Mouse (Mus musculus): ENCODE results near the gene Lcat. TPM values are rescaled to one million over a fixed set of nuclear protein-coding genes. Genes with fewer than 3 reads are reported as not detected.

Lcat gene
- polyA plus RNA-seq, 1 experiment from 2014 or later: 0.74 TPM

GRCm38 (mm10) chr8:105965905-105966341 lies 22.7 kb upstream of the Lcat start, which contains the start of gene Slc12a4:
TSS of gene Slc12a4 (minus strand) at chr8:105966097.
- DNase-seq (ENCODE audit: low spot score) (peak; percentile 90), ATAC-seq (peak; percentile 95)
- H3K9me3 ChIP-seq (ENCODE audit: low read length): no peaks in the 10 kb centered on the region
- H3K27ac ChIP-seq (ENCODE audit: low read length): peak within 1 kb of the TSS; percentile 92
- H3K9ac ChIP-seq (replicated peaks; ENCODE audit: low read depth): peak within 1 kb of the TSS; percentile 78
- peak within 1 kb of the TSS; percentile 86 for H3K4me3 ChIP-seq (ENCODE audit: low read depth, low read length)
- peaks cover 5% of the 10 kb centered on the region; the same call in 1 of the 2 replicates for H3K4me1 ChIP-seq (ENCODE audit: insufficient read depth, low read depth, low read length)
- H3K4me2 ChIP-seq (replicated peaks; ENCODE audit: low read depth, low read length): peak within 1 kb of the TSS; percentile 87
- no peaks in the 10 kb centered on the region for H3K27me3 ChIP-seq (replicated peaks; ENCODE audit: insufficient read depth, low read length)
- H3K36me3 ChIP-seq (ENCODE audit: insufficient read depth, low read length): no peaks in the 10 kb centered on the region
- TF ChIP-seq CTCF (IDR thresholded peaks at IDR 0.05): no peak
- TF ChIP-seq EP300 (IDR thresholded peaks at IDR 0.05): no peak
- under 1% methylated on average over 31 of the region's 47 CpGs for WGBS

- WGBS: 2% methylated on average over 35 of the region's 40 CpGs
- Histone ChIP-seq H3K27ac (ENCODE audit: low read length) (peak overlapping the region; percentile 92), H3K9ac (replicated peaks; ENCODE audit: low read depth) (peak overlapping the region; percentile 78), H3K4me1 (ENCODE audit: insufficient read depth, low read depth, low read length) (peaks cover 5% of the 10 kb centered on the region; the same call in 1 of the 2 replicates), H3K36me3 (ENCODE audit: insufficient read depth, low read length) (no peaks in the 10 kb centered on the region), H3K4me2 (replicated peaks; ENCODE audit: low read depth, low read length) (peak overlapping the region; percentile 87), H3K27me3 (replicated peaks; ENCODE audit: insufficient read depth, low read length) (no peaks in the 10 kb centered on the region), H3K4me3 (ENCODE audit: low read depth, low read length) (peak overlapping the region; percentile 86), H3K9me3 (ENCODE audit: low read length) (no peaks in the 10 kb centered on the region)
- TF ChIP-seq EP300 (IDR thresholded peaks at IDR 0.05): no peak
- TF ChIP-seq CTCF (IDR thresholded peaks at IDR 0.05): no peak
- DNase-seq (ENCODE audit: low spot score): peak; percentile 67
- ATAC-seq: peak; percentile 75
Measured at GRCm38 (mm10) chr8:105965266-105965904, 22.2 kb upstream of the Lcat start.

GRCm38 (mm10) chr8:105964506-105965265 lies 21.5 kb upstream of the Lcat start:
- Histone ChIP-seq H3K27ac (ENCODE audit: low read length) (peak overlapping the region; percentile 92; the same call in 1 of the 2 replicates), H3K4me1 (ENCODE audit: insufficient read depth, low read depth, low read length) (peaks cover 5% of the 10 kb centered on the region; the same call in 1 of the 2 replicates), H3K4me2 (replicated peaks; ENCODE audit: low read depth, low read length) (peak overlapping the region; percentile 87), H3K9ac (replicated peaks; ENCODE audit: low read depth) (peak overlapping the region; percentile 78), H3K36me3 (ENCODE audit: insufficient read depth, low read length) (no peaks in the 10 kb centered on the region), H3K4me3 (ENCODE audit: low read depth, low read length) (peak overlapping the region; percentile 86), H3K27me3 (replicated peaks; ENCODE audit: insufficient read depth, low read length) (no peaks in the 10 kb centered on the region), H3K9me3 (ENCODE audit: low read length) (no peaks in the 10 kb centered on the region)
- no peak for ATAC-seq
- no peak for TF ChIP-seq EP300 (IDR thresholded peaks at IDR 0.05)
- DNase-seq (ENCODE audit: low spot score): no peak
- WGBS: 44% methylated on average over 12 of the region's 12 CpGs

- 85% methylated on average over 10 of the region's 10 CpGs for WGBS
- ATAC-seq (no peak), DNase-seq (ENCODE audit: low spot score) (no peak)
- Histone ChIP-seq H3K4me3 (ENCODE audit: low read depth, low read length) (no peak overlapping the region), H3K9ac (replicated peaks; ENCODE audit: low read depth) (no peak overlapping the region), H3K27me3 (replicated peaks; ENCODE audit: insufficient read depth, low read length) (no peaks in the 10 kb centered on the region), H3K9me3 (ENCODE audit: low read length) (no peaks in the 10 kb centered on the region), H3K4me2 (replicated peaks; ENCODE audit: low read depth, low read length) (no peak overlapping the region), H3K27ac (ENCODE audit: low read length) (no peak overlapping the region), H3K36me3 (ENCODE audit: insufficient read depth, low read length) (no peaks in the 10 kb centered on the region), H3K4me1 (ENCODE audit: insufficient read depth, low read depth, low read length) (peaks cover 5% of the 10 kb centered on the region; the same call in 1 of the 2 replicates)
- TF ChIP-seq CTCF (IDR thresholded peaks at IDR 0.05) (no peak), EP300 (IDR thresholded peaks at IDR 0.05) (no peak)
Measured at GRCm38 (mm10) chr8:105961536-105961935, 18.4 kb upstream of the Lcat start.

DNA sequence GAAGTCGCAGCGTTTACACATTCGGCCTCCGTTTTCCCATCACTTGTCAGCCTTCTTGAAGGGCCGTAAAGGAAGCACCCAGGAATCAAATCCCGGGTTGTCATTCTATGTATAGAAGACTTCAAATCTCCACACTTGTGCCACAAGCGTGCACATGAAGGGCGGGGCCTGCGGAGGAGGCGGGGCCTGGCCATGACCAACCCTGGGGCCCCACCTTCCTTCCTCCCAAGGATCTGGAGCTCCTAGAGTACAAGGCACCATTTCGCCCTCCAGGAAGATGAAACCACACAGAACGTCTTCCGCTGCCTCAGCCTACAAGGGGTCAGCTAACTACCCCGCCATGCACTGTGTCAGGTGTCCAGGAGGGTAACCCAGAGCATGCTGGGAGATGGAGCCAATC lies 17.9 kb upstream of the Lcat start:
- WGBS: 79% methylated on average over 14 of the region's 14 CpGs
- ATAC-seq (no peak), DNase-seq (ENCODE audit: low spot score) (no peak)
- Histone ChIP-seq H3K4me3 (ENCODE audit: low read depth, low read length) (no peak overlapping the region), H3K9me3 (ENCODE audit: low read length) (no peaks in the 10 kb centered on the region), H3K27ac (ENCODE audit: low read length) (no peak overlapping the region), H3K4me2 (replicated peaks; ENCODE audit: low read depth, low read length) (no peak overlapping the region), H3K36me3 (ENCODE audit: insufficient read depth, low read length) (no peaks in the 10 kb centered on the region), H3K9ac (replicated peaks; ENCODE audit: low read depth) (no peak overlapping the region), H3K4me1 (ENCODE audit: insufficient read depth, low read depth, low read length) (peaks cover 5% of the 10 kb centered on the region; the same call in 1 of the 2 replicates), H3K27me3 (replicated peaks; ENCODE audit: insufficient read depth, low read length) (no peaks in the 10 kb centered on the region)
- TF ChIP-seq CTCF (IDR thresholded peaks at IDR 0.05) (no peak), EP300 (IDR thresholded peaks at IDR 0.05) (no peak)

- Histone ChIP-seq H3K27me3 (replicated peaks; ENCODE audit: insufficient read depth, low read length) (no peaks in the 10 kb centered on the region), H3K4me3 (ENCODE audit: low read depth, low read length) (no peak overlapping the region), H3K4me2 (replicated peaks; ENCODE audit: low read depth, low read length) (no peak overlapping the region), H3K9me3 (ENCODE audit: low read length) (no peaks in the 10 kb centered on the region), H3K9ac (replicated peaks; ENCODE audit: low read depth) (no peak overlapping the region), H3K4me1 (ENCODE audit: insufficient read depth, low read depth, low read length) (no peaks in the 10 kb centered on the region; the same call in 1 of the 2 replicates), H3K36me3 (ENCODE audit: insufficient read depth, low read length) (peaks cover 5% of the 10 kb centered on the region; the same call in 1 of the 2 replicates), H3K27ac (ENCODE audit: low read length) (no peak overlapping the region)
- 61% methylated on average over 7 of the region's 7 CpGs for WGBS
- peak; percentile 57; the same call in 1 of the 2 replicates for ATAC-seq
- TF ChIP-seq EP300 (IDR thresholded peaks at IDR 0.05): no peak
- peak; percentile 42 for DNase-seq (ENCODE audit: low spot score)
Measured at GRCm38 (mm10) chr8:105959350-105959749, 16.2 kb upstream of the Lcat start.

Data from lung, postnatal 0 days (tissue).